Mouse (Mus musculus): ENCODE measurements at regions not wholly inside any gene's neighbourhood (a gene's known extent, or its start where the extent isn't known, plus 50 kb on each side); places are given as distances from the start of the nearest gene placed in this dataset.

DNA sequence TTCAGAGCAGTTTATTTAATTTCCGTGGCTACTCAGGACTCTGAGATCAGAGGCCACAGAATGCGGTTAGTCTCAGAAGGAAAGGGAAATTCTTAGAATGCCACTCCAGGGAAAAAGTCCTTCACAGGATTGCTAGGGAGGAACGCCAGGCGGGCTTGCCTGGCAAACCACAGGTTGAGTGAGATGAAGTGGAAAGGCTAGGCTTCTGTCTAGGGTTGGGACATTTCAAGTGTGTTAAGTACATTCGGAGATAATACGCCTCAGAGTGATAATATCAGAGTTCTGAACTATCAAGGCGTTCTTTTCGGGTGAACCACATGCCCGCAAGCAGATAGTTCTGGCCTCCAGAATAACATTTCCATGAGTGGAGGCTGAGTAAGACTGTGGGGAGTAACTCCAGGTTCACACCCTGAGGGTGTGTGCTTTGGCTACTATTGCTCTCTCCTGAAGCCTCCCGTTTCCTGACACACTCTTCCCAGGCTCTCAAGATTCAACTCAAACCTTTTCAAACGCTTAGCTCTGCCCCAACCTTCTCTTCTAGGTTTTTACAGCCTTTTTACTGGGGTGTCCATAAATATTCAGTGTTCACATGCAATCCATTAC, 119.3 kb upstream of the Nr5a2 start:
- TF ChIP-seq POLR2A (IDR thresholded peaks at IDR 0.05; ENCODE audit: extremely low read depth, insufficient read depth, low read length): no peak
- no peak for TF ChIP-seq CTCF (IDR thresholded peaks at IDR 0.05; ENCODE audit: extremely low read depth, insufficient read depth, low read length)

Data from cortical plate, adult 2 months (tissue).